Mouse (Mus musculus) left cerebral cortex, adult 8-10 months (tissue): ENCODE results near the gene Dtx1. TPM values are rescaled to one million over a fixed set of nuclear protein-coding genes. Genes with fewer than 3 reads are reported as not detected.

ENCODE experiments used
- DNase-seq, 2 experiments: peaks; one replicate each; pipeline ENCODE4 v3.0.0; 2022; ENCODE audit warnings: low spot score in 2 of 2
- total RNA-seq, 4 experiments: library from RNA; stranded (reverse); gene quantifications; 2 replicates each; pipeline ENCODE4 v1.2.4; 2022

Gene Dtx1
- total RNA-seq, 4 experiments from 2014 or later = 64.7 to 71.7 (median 69.7) TPM

- no peak for DNase-seq
Observed at GRCm38 (mm10) chr5:120644227-120644626, 67.5 kb downstream of the Dtx1 start.

- no peak for DNase-seq
Observed at GRCm38 (mm10) chr5:120643365-120644085, 68.2 kb downstream of the Dtx1 start.

- DNase-seq = no peak
Observed at GRCm38 (mm10) chr5:120640094-120640493, 71.6 kb downstream of the Dtx1 start.

GRCm38 (mm10) chr5:120635633-120636032, 76.1 kb downstream of the Dtx1 start:
- DNase-seq = no peak

GRCm38 (mm10) chr5:120634860-120635259, 76.9 kb downstream of the Dtx1 start:
- no peak for DNase-seq

GRCm38 (mm10) chr5:120634131-120634530, 77.6 kb downstream of the Dtx1 start, which contains the start of gene Cfap73:
Gene Cfap73, minus strand, starts transcription at chr5:120634235.
- no peak for DNase-seq

- DNase-seq = no peak
Observed at GRCm38 (mm10) chr5:120631892-120632291, 79.8 kb downstream of the Dtx1 start.

- DNase-seq = no peak
Observed at GRCm38 (mm10) chr5:120631128-120631527, 80.6 kb downstream of the Dtx1 start.

Other genes with a start within 250 kb of the Dtx1 start
- gene Sdsl, start 239.1 kb downstream of the Dtx1 start, total RNA-seq = 1 to 10 TPM; 4.2 to 7.8 (median 6.2) TPM
- 1 to 10 TPM in 1 of 4 experiments, under 1 TPM in 2, not detected in 1; 0.61 to 2.0 (median 1.00) TPM for gene Sds, start 235.4 kb downstream of the Dtx1 start, total RNA-seq
- 10 to 100 TPM; 59.8 to 67.4 (median 64.8) TPM for gene Plbd2, start 208.3 kb downstream of the Dtx1 start, total RNA-seq
- 1 to 10 TPM; 5.0 to 8.6 (median 6.3) TPM for gene Slc8b1, start 200.8 kb downstream of the Dtx1 start, total RNA-seq
- 10 to 100 TPM; 32.5 to 41.9 (median 34.2) TPM for gene Tpcn1, start 123.3 kb downstream of the Dtx1 start, total RNA-seq
- 1 to 10 TPM in 3 of 4 experiments, under 1 TPM in 1; 0.78 to 1.3 (median 1.3) TPM for gene Iqcd, start 122.9 kb downstream of the Dtx1 start, total RNA-seq
- gene Rita1, start 99.3 kb downstream of the Dtx1 start, total RNA-seq = 10 to 100 TPM; 25.1 to 30.2 (median 28.8) TPM
- 10 to 100 TPM; 32.4 to 36.9 (median 35.7) TPM for gene Ddx54, start 99.2 kb downstream of the Dtx1 start, total RNA-seq
- gene Cfap73, start 77.7 kb downstream of the Dtx1 start, total RNA-seq = under 1 TPM in 2 of 4 experiments, not detected in 2; 0.55 to 0.58 TPM
- 10 to 100 TPM; 68.8 to 89.5 (median 83.1) TPM for gene Rasal1, start 63.1 kb downstream of the Dtx1 start, total RNA-seq
- gene Oas2, start 37.9 kb upstream of the Dtx1 start, total RNA-seq = under 1 TPM in 2 of 4 experiments, not detected in 2; 0.21 to 0.27 TPM
- gene Oas3, start 65.7 kb upstream of the Dtx1 start, total RNA-seq = not detected
- not detected for gene Oas1e, start 83.6 kb upstream of the Dtx1 start, total RNA-seq
- 1 to 10 TPM in 3 of 4 experiments, under 1 TPM in 1; 0.46 to 1.9 (median 1.5) TPM for gene Oas1c, start 100.6 kb upstream of the Dtx1 start, total RNA-seq
- gene Oas1f, start 135.4 kb upstream of the Dtx1 start, total RNA-seq = not detected
- not detected for gene Oas1h, start 149.5 kb upstream of the Dtx1 start, total RNA-seq
- 1 to 10 TPM in 1 of 4 experiments, under 1 TPM in 1, not detected in 2; 0.27 to 1.4 TPM for gene Oas1g, start 175.7 kb upstream of the Dtx1 start, total RNA-seq
- gene Oas1a, start 195.6 kb upstream of the Dtx1 start, total RNA-seq = under 1 TPM; 0.20 to 0.86 (median 0.57) TPM
- not detected for gene Oas1d, start 202.6 kb upstream of the Dtx1 start, total RNA-seq